ENCODE assay signal across 16 mouse cellular contexts in genomic region chr6:3751576-3751975, GRCm38 (mm10). TPM values are rescaled to one million over a fixed set of nuclear protein-coding genes. Genes with fewer than 3 reads are reported as not detected.
"Had no signal": no experiment of that assay in that cellular context is flagged by ENCODE, and none has a peak within 500 bp of the region (broad histone marks: within the 10 kb centered on the region; RNA-seq: fewer than 3 reads in every experiment).

No protein-coding gene starts in this region.

- H3K9me3 ChIP-seq: limb, embryonic 13.5 days; midbrain, embryonic 12.5 days had no signal

- H3K4me2 ChIP-seq: limb, embryonic 13.5 days; midbrain, embryonic 12.5 days had no signal

- H3K27ac ChIP-seq: kidney, postnatal 0 days; left cerebral cortex, adult 2 months; limb, embryonic 13.5 days; liver, embryonic 14.5 days; midbrain, embryonic 12.5 days; stomach, postnatal 0 days had no signal

- H3K4me3 ChIP-seq: left cerebral cortex, adult 2 months; limb, embryonic 13.5 days; midbrain, embryonic 12.5 days had no signal

- ATAC-seq: inflammation-experienced regulatory T-cells, adult 6 months; intestine, postnatal 0 days had no signal

- H3K4me1 ChIP-seq: limb, embryonic 13.5 days; midbrain, embryonic 12.5 days had no signal

- H3K9ac ChIP-seq: limb, embryonic 13.5 days; liver, embryonic 14.5 days; midbrain, embryonic 12.5 days had no signal

- H3K36me3 ChIP-seq: limb, embryonic 13.5 days; midbrain, embryonic 12.5 days had no signal

- DNase-seq: kidney, adult 8-10 months; kidney, postnatal 36 days; lung, adult 18-20 months; thymus, adult 18-20 months; thymus, postnatal 14 days had no signal

- H3K27me3 ChIP-seq: limb, embryonic 13.5 days; midbrain, embryonic 12.5 days had no signal

RNA-seq across cellular contexts. Expression of gene Calcr, which starts 12.9 kb away (rescaled TPM):
- total RNA-seq: layer of hippocampus, adult 18-20 months; liver, adult 2 months; megakaryocyte-erythroid progenitor cell, adult 5-6 weeks had no signal
- polyA plus RNA-seq: inflammation-experienced regulatory T-cells, adult 6 months; liver, adult 2 months; liver, embryonic 14.5 days had no signal
